Mouse (Mus musculus) cerebellum, postnatal 4 days (tissue): ENCODE results near the gene Fam117b.

Experiments
- DNase-seq, 2 experiments: peaks; one replicate each; pipeline ENCODE4 v3.0.0; 2022; ENCODE audit warnings: low spot score in 2 of 2, mixed read lengths in 1 of 2

Fam117b gene

GRCm38 (mm10) chr1:59986626-59987025 is 73.8 kb downstream of the Fam117b start:
- no peak for DNase-seq

GRCm38 (mm10) chr1:59987399-59988040 is 74.7 kb downstream of the Fam117b start:
- no peak for DNase-seq

GRCm38 (mm10) chr1:59995646-59996045 is 82.8 kb downstream of the Fam117b start:
- no peak for DNase-seq

DNA sequence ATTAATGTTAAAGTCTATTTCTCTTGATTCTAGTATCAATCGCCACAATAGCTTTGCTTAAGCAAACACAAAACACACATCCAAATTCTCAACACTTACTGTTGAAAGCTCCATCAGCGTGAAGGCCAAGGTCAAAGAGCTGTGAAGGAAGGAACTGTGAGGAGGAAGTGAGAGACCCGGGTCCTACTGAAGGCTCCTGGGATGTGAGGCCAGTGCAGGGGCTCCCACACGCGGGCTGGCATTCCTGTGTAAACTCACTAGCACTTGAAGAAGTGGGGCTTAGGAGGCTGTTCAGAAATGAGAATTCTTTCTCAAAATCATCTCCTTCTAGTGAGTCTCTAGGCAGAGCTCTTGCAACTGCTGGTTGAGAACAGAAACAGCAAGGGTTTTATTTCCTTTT is 84.5 kb downstream of the Fam117b start:
- no peak for DNase-seq

DNA sequence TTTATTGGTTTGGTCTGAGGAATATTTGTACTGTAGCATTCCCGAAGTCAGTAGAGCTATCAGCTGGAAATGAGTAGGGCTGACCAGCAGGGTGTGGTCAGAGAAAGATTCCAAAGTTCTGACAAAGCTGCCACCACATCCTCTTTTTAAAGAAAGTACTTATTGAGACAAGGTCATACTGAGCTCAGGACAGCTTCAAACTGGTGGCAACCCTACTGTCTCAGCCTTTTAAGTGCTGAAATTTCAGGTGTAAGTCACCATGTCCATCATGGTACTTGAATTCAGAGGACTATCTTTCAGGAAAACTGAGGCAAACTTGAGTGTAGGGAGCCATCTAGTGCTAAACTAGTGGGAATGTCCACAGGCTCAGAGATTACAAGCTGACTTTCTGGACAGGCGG is 87.5 kb downstream of the Fam117b start:
- no peak for DNase-seq

- no peak for DNase-seq
Measured at GRCm38 (mm10) chr1:60007337-60007736, 94.5 kb downstream of the Fam117b start.

DNA sequence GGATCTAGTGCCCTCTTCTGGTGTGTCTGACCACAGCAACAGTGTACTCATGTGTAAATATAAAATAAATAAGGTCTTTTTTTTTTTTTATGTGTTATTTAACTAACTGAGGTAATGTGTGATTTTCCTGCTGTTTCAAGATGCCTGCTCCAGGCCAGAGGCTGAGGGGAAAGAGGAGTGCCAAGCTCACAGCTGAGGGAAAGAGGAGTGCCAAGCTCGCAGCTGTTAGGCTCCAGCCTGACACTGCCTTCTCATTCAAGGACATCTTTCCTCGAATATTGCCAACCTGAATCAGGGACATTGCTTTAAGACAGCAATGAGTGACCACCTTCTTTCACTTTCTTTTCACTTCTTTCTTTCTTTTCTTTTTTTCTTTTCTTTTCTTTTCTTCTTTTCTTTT is 95.9 kb downstream of the Fam117b start:
- peak in 1 of 2 experiments; percentile 17 for DNase-seq

GRCm38 (mm10) chr1:60013779-60014178 is 101.0 kb downstream of the Fam117b start:
- no peak for DNase-seq

GRCm38 (mm10) chr1:60015511-60015910 is 102.7 kb downstream of the Fam117b start:
- no peak for DNase-seq

- no peak for DNase-seq
Measured at GRCm38 (mm10) chr1:60016136-60016611, 103.4 kb downstream of the Fam117b start.

- DNase-seq, result no peak
Measured at GRCm38 (mm10) chr1:60017031-60017469, 104.2 kb downstream of the Fam117b start.
